Mouse (Mus musculus) cortical plate, adult 2 months (tissue): ENCODE measurements at regions not wholly inside any gene's neighbourhood (a gene's known extent, or its start where the extent isn't known, plus 50 kb on each side); places are given as distances from the start of the nearest gene placed in this dataset.

ENCODE experiments used
- CTCF ChIP-seq: fragments of 200-500 bp; IDR thresholded peaks from 2 replicates; pipeline ENCODE4 v1.5.1; 2011; ENCODE audit warnings: mild to moderate bottlenecking, control low read depth, low read length; ENCODE audit not compliant: insufficient read depth; ENCODE audit errors: extremely low read depth
- POLR2A ChIP-seq: fragments of 200-500 bp; IDR thresholded peaks from 2 replicates; pipeline ENCODE4 v1.6.1; 2011; ENCODE audit warnings: mild to moderate bottlenecking, low read length, control low read depth; ENCODE audit not compliant: insufficient read depth; ENCODE audit errors: extremely low read depth

DNA sequence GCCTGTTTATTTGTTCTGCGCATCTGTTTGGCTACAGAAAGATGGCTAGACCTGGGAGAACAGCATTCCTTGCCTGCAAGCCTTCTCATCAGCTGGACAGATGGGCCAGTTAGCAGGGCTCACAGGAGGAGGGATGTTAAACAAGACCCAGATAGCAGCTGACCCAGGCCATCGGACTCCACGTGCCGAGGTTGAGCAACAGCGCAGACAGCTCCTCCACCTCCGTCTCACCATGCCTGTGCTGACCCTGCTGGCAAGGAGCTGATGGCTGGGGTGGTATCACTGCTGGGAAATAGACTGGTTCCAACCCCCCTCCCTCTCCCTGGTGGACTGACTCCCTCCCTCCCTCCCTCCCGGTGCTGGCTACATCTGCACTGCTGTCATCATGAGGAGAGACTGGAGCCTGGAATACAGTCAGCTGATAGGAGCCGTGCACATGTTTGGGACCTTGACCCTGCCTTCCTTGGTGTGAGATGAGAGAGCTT, 78.1 kb downstream of the Adamts15 start:
- TF ChIP-seq POLR2A (no peak), CTCF (no peak)
